Comparison of ENCODE assay signal across 9 mouse cellular contexts in the genomic region with DNA sequence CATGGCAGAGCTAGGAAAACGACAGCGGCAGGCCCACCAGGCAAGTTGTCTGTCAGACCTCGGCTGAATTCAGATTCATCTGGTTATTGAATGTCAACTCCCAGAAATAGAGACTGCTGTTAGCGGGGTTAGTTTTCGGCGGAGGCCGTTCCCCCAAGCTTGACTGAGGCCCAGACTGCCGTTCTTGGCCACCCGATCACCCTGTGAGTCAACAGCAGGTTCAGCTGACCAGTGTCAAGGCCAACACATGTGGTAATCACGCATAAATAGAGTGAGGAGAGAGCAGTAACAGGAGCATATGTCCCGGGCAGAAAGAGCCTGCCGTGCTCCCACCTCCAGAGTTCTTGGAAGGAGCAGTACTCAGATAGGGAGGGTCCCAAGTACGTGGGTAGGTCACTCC. TPM values are rescaled to one million over a fixed set of nuclear protein-coding genes. Genes with fewer than 3 reads are reported as not detected.
DNase-seq lines count a peak whose midpoint lies in the region; ATAC-seq lines count a peak whose summit lies in the region.
"Had no signal": no experiment of that assay in that cellular context is flagged by ENCODE, and none has a peak within 500 bp of the region (broad histone marks: within the 10 kb centered on the region; RNA-seq: fewer than 3 reads in every experiment).

No protein-coding gene starts in this region.

- peaks cover 33% of the 10 kb centered on the region for H3K36me3 ChIP-seq in liver, embryonic 15.5 days (replicated peaks)

- no peak for ATAC-seq in liver, embryonic 15.5 days (ENCODE audit: insufficient read depth)

- WGBS in liver, embryonic 15.5 days (ENCODE audit: insufficient replicate concordance): 64% methylated on average over 13 of the region's 13 CpGs

- intact Hi-C loops in gastrocnemius, postnatal 14 days (cut with DNase I; ENCODE audit: low total_unique reads): no loop called here

- H3K9ac ChIP-seq in liver, embryonic 15.5 days: no peak overlapping the region

- no peak overlapping the region for H3K4me2 ChIP-seq in liver, embryonic 15.5 days

- no peaks in the 10 kb centered on the region for H3K27me3 ChIP-seq in liver, embryonic 15.5 days

- H3K4me3 ChIP-seq in liver, embryonic 15.5 days (replicated peaks): no peak overlapping the region

- H3K9me3 ChIP-seq in liver, embryonic 15.5 days (replicated peaks): no peaks in the 10 kb centered on the region

- peak; percentile 34 for DNase-seq in cerebellum, adult 9-10 months
- DNase-seq in cerebellum, postnatal 10 days: no peak
- DNase-seq in NIH3T3 (ENCODE audit: low read depth): peak; percentile 82
- DNase-seq in gastrocnemius, postnatal 14 days: peak; percentile 84
- DNase-seq in Muller cell, postnatal 12 days (ENCODE audit: inconsistent ontology term): no peak
- DNase-seq in embryo, embryonic 10 days (ENCODE audit: low spot score): no peak
- DNase-seq in frontal cortex, adult 2 months (ENCODE audit: extremely low spot score in 1 of 2, low spot score in 1 of 2): no peak
- DNase-seq: kidney, adult 8-10 months had no signal

- H3K27ac ChIP-seq in liver, embryonic 15.5 days (replicated peaks): peak overlapping the region; percentile 51

- H3K4me1 ChIP-seq in liver, embryonic 15.5 days (replicated peaks): peaks cover 61% of the 10 kb centered on the region

RNA-seq across cellular contexts. Expression of gene Hspb1, which starts 19.5 kb away (rescaled TPM):
- total RNA-seq in gastrocnemius, postnatal 14 days (2021): 100 to 1,000 TPM; 257 to 459 TPM
- polyA plus RNA-seq in liver, embryonic 15.5 days (2015; fragmentation: Nextera tagmentation; extraction: Ambion mirVana): 12.6 and 16.1 TPM in 2 replicates
- 29.6 and 40.7 TPM in 2 replicates for polyA plus RNA-seq in frontal cortex, adult 2 months (2012; rRNA removed)

RNA-seq across cellular contexts. Expression of gene Ywhag, which starts 27.2 kb away (rescaled TPM):
- total RNA-seq in gastrocnemius, postnatal 14 days (2021): 100 to 1,000 TPM; 305 to 325 TPM
- polyA plus RNA-seq in liver, embryonic 15.5 days (2015; fragmentation: Nextera tagmentation; extraction: Ambion mirVana): 60.9 and 65.4 TPM in 2 replicates
- polyA plus RNA-seq in frontal cortex, adult 2 months (2012; rRNA removed): 528 and 551 TPM in 2 replicates

Comparison
In these comparisons a context has a peak if more than half of its experiments do, and no peak if none do; other contexts are left out.
1. DNase-seq: peak in cerebellum, adult 9-10 months (single experiment), NIH3T3 (single experiment) and gastrocnemius, postnatal 14 days (single experiment); none in cerebellum, postnatal 10 days (0 of 2), Muller cell, postnatal 12 days (single experiment), embryo, embryonic 10 days (single experiment) and frontal cortex, adult 2 months (0 of 2).